Mouse (Mus musculus) forebrain, embryonic 11.5 days (tissue): ENCODE results near the gene Meis1. TPM values are rescaled to one million over a fixed set of nuclear protein-coding genes. Genes with fewer than 3 reads are reported as not detected.
A peak's percentile ranks its signal among the peaks of the same experiment; 100 is the strongest.

Source experiments
- ATAC-seq: fragments of 200-750 bp; cut with Nextera tagmentation; replicated peaks from 2 replicates; pipeline ENCODE4 v1.8.0; 2017; ENCODE audit warnings: moderate TSS enrichment; ENCODE audit not compliant: low FRiP score
- DNase-seq: peaks from one replicate; pipeline ENCODE4 v3.0.0-alpha.2; 2017; ENCODE audit warnings: low spot score
- H3K27ac ChIP-seq: fragments of 300-500 bp; sonication (generic); 2 replicates; pipeline ENCODE4 v1.5.1; 2014; ENCODE audit warnings: low read depth, low read length
- H3K27me3 ChIP-seq: fragments of 300-500 bp; sonication (generic); 2 replicates; pipeline ENCODE4 v1.6.1; 2014; ENCODE audit warnings: mild to moderate bottlenecking, low read length, mixed read lengths; ENCODE audit not compliant: control insufficient read depth, insufficient read depth
- H3K36me3 ChIP-seq: fragments of 300-500 bp; sonication (generic); 2 replicates; pipeline ENCODE4 v1.6.1; 2014; ENCODE audit warnings: mild to moderate bottlenecking, low read length, moderate library complexity, mixed read lengths; ENCODE audit not compliant: control insufficient read depth, insufficient read depth
- H3K4me1 ChIP-seq: fragments of 300-500 bp; sonication (generic); replicated peaks from 2 replicates; pipeline ENCODE4 v1.6.1; 2014; ENCODE audit warnings: low read length, mixed read lengths; ENCODE audit not compliant: control insufficient read depth, insufficient read depth
- H3K4me2 ChIP-seq: fragments of 300-500 bp; sonication (generic); 2 replicates; pipeline ENCODE4 v1.6.1; 2014; ENCODE audit warnings: low read depth, mild to moderate bottlenecking, low read length, moderate library complexity, mixed read lengths; ENCODE audit not compliant: severe bottlenecking
- H3K4me3 ChIP-seq: fragments of 300-500 bp; sonication (generic); 2 replicates; pipeline ENCODE4 v1.5.1; 2014; ENCODE audit warnings: low read depth, low read length
- H3K9ac ChIP-seq: fragments of 300-500 bp; sonication (generic); 2 replicates; pipeline ENCODE4 v1.6.1; 2014; ENCODE audit warnings: low read length
- H3K9me3 ChIP-seq: fragments of 300-500 bp; sonication (generic); 2 replicates; pipeline ENCODE4 v1.6.1; 2016; ENCODE audit warnings: low read length, mixed read lengths; ENCODE audit not compliant: control insufficient read depth
- WGBS: fragments of 180-500 bp; shearing (Covaris S2); extraction: QIAGEN DNeasy Blood & Tissue Kit; methylation state at CpG from one replicate; pipeline ENCODE4 v1.1.7; 2014; 5-methylcytosine and 5-hydroxymethylcytosine counted together
- polyA plus RNA-seq: library from polyadenylated mRNA; unstranded; fragments of >200 nt; fragmentation: Nextera tagmentation; extraction: Ambion mirVana; gene quantifications from 2 replicates; pipeline ENCODE4 v1.2.1, GENCODE M21; 2014

The Meis1 gene
- polyA plus RNA-seq, 1 experiment from 2014 or later: 29.9 TPM

DNA sequence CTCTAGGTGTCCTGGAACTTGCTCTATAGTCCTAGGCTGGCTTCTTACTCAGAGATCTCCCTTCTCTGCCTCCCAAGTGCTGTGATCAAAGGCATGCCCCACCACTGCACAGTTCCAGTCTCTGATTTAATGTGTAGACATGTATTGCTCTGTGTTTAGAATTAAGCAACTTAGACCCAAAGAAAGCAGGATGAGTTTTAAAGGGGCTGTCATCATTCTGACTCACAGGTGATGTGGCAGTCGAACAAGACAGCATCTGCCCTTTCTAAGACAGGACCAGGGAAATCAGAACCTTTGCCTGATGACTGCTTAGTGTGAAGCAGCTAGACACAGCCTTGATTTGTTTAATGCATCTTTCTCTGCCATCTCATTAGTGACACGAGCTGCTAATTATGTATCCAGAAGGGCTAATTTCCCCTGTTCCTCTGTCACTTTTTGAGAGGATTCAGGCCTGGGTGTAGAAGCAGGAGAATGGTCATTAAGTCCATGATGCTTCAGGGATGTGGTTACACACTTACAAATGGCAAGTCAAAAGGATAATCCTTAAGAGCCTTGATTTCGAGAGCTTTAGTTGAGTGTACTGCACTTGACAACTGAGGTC lies 99.5 kb downstream of the Meis1 start:
- peak; percentile 8; the same call in 1 of the 2 replicates for ATAC-seq
- 54% methylated on average over 3 of the region's 3 CpGs for WGBS
- H3K4me1 ChIP-seq: peaks cover 21% of the 10 kb centered on the region; the same call in 1 of the 2 replicates
- DNase-seq: no peak
- H3K9ac ChIP-seq: no peak overlapping the region
- no peaks in the 10 kb centered on the region for H3K9me3 ChIP-seq
- no peak overlapping the region for H3K4me3 ChIP-seq
- peaks cover 11% of the 10 kb centered on the region; the same call in 1 of the 2 replicates for H3K27me3 ChIP-seq
- H3K36me3 ChIP-seq: no peaks in the 10 kb centered on the region
- H3K27ac ChIP-seq: no peak overlapping the region
- H3K4me2 ChIP-seq: no peak overlapping the region

DNA sequence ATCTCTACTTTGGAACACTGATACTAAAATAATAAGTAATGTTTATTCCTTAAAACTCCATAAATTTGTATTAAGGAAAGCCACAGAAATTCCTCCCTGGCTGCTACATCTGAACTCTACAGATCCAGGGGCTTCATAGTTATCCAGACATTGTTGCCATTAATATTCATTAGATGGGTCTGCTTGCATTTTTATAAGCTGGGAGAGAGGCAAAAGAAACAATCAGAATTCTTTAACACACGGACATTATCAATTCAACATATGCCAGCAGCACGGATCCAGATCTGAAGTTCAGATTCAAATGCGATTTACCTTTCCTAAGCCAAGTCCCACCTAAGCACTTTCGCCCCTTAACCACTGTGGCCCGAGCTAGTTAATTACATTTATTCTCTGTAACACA lies 100.9 kb downstream of the Meis1 start:
- Histone ChIP-seq H3K36me3 (no peaks in the 10 kb centered on the region), H3K9me3 (no peaks in the 10 kb centered on the region), H3K27ac (no peak overlapping the region), H3K9ac (no peak overlapping the region), H3K4me2 (no peak overlapping the region), H3K27me3 (peaks cover 11% of the 10 kb centered on the region; the same call in 1 of the 2 replicates), H3K4me3 (no peak overlapping the region), H3K4me1 (peaks cover 24% of the 10 kb centered on the region; the same call in 1 of the 2 replicates)
- ATAC-seq (no peak), DNase-seq (no peak)
- WGBS: 51% methylated on average over 5 of the region's 5 CpGs

DNA sequence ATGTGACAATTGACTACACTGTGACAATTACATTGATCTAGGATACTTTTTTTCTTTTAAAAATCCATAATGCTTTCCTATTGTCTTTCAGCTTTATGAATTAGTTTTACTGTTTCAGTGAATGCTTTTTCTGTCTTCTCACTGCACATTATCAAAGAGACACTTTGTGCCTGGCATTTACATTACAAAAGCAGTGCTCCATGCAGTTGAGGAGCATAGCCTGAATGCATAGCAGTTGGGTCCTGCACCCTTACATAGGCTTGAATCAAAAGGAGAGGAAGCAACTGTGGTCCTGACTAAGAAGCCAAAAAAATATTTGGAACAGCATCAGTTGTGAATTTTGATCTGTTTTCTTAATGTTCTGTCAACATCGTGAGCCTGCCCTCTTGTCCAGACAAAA lies 105.5 kb downstream of the Meis1 start:
- Histone ChIP-seq H3K9me3 (no peaks in the 10 kb centered on the region), H3K36me3 (no peaks in the 10 kb centered on the region), H3K4me3 (no peak overlapping the region), H3K4me1 (peaks cover 27% of the 10 kb centered on the region; the same call in 1 of the 2 replicates), H3K27me3 (peaks cover 13% of the 10 kb centered on the region; the same call in 1 of the 2 replicates), H3K9ac (no peak overlapping the region), H3K27ac (no peak overlapping the region), H3K4me2 (no peak overlapping the region)
- 60% methylated on average over 1 of the region's 1 CpGs for WGBS
- no peak for ATAC-seq
- no peak for DNase-seq

DNA sequence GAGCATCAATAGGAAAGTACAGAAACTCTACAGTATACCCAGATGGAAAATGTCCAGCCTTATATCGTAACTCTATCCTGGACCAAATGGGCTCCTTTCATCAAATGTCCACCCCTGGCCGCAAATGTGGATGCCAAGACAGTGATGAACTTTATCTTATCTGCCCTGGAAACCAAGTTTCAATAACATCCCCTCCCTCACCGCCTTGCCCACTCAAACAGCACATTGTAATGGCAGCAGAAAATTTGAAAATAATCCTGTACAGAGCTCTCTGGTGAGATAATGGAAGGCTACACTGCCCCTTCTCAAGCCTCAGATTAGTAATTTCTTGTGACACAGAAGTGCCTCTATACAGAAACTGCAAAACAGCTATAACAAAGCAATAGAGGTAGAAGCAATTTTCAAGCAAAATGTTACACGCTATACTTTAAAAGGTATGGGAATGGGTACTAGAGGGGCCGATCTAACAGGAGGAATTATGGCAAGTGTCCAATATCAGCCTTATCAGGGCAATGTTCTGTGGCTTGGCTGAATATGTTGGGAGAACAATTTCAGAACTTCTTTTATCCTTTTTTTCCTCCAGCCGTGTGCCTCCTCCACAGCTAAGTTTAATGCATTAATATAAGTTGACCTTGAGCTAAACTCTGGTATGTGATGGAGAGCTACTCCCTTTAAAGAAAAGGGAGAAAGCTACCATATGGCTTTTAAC lies 106.3 kb downstream of the Meis1 start:
- no peak overlapping the region for H3K4me2 ChIP-seq
- 73% methylated on average over 6 of the region's 6 CpGs for WGBS
- peaks cover 23% of the 10 kb centered on the region; the same call in 1 of the 2 replicates for H3K4me1 ChIP-seq
- ATAC-seq: no peak
- H3K27me3 ChIP-seq: peaks cover 13% of the 10 kb centered on the region; the same call in 1 of the 2 replicates
- no peak overlapping the region for H3K27ac ChIP-seq
- H3K9me3 ChIP-seq: no peaks in the 10 kb centered on the region
- no peak for DNase-seq
- no peaks in the 10 kb centered on the region for H3K36me3 ChIP-seq
- no peak overlapping the region for H3K4me3 ChIP-seq
- H3K9ac ChIP-seq: no peak overlapping the region

DNA sequence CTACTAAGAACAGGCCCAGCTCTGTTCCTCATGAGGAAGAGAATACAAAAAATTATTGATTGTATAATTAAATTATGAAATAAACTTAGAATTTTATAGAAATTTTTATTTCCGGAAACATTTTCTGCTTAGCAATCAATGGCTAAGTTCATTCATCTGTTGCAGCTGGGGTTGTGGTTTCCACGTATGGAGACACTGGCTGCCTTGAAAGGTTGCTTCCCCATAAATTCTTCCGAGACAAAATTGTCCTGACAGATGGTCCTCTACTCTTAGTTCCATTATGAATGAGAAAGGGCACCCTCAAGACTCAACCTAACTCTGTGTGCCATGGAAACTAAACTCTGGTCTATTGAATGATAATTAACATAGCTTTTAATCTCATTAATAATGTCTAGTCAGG lies 111.9 kb downstream of the Meis1 start:
- Histone ChIP-seq H3K27ac (no peak overlapping the region), H3K9me3 (no peaks in the 10 kb centered on the region), H3K4me3 (no peak overlapping the region), H3K4me2 (no peak overlapping the region), H3K4me1 (no peaks in the 10 kb centered on the region), H3K27me3 (no peaks in the 10 kb centered on the region; the same call in 1 of the 2 replicates), H3K36me3 (no peaks in the 10 kb centered on the region), H3K9ac (no peak overlapping the region)
- 74% methylated on average over 3 of the region's 3 CpGs for WGBS
- DNase-seq (no peak), ATAC-seq (no peak)

DNA sequence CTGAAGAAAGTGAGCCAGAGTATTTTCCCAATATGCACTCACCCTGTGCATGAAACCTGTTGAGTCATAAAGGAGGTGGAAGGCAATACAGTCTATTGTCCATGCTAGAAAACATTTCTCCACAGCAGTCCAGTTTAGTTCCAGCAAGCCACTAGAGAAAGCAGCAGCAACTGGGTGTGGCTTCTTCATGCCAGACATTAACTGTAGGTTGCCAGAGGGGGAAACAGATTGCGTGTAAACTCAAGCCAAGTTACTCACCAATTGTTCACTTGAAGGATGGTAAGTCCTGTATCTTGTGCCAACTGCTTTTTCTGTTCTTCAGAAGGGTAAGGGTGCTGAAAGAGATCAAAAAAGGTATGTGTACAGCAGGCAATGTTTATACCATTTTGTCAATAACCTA lies 113.4 kb downstream of the Meis1 start:
- no peak for DNase-seq
- Histone ChIP-seq H3K9ac (no peak overlapping the region), H3K4me2 (no peak overlapping the region), H3K27ac (no peak overlapping the region), H3K27me3 (no peaks in the 10 kb centered on the region; the same call in 1 of the 2 replicates), H3K36me3 (no peaks in the 10 kb centered on the region), H3K4me1 (no peaks in the 10 kb centered on the region), H3K4me3 (no peak overlapping the region), H3K9me3 (no peaks in the 10 kb centered on the region)
- ATAC-seq: no peak
- 93% methylated on average over 1 of the region's 1 CpGs for WGBS

DNA sequence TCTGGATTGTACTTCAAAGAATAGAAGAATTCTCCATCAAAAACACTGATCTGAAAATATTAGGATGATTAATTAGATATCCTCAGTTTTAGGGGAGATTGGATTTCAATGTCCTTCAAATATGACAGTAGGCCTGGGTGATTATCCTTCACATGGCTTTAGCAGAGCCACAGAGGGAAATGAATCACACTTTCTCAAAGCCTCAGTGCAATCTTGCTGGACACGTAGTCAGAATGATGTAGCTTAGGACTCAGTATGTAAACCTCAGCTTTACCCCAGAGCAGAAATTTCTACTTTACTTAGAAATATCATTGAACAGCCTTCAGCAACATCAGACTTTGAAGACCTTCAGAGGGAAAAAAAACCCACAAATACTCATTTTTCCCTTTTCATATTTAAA lies 113.9 kb downstream of the Meis1 start:
- H3K9ac ChIP-seq: no peak overlapping the region
- H3K9me3 ChIP-seq: no peaks in the 10 kb centered on the region
- no peak overlapping the region for H3K4me2 ChIP-seq
- ATAC-seq: no peak
- no peaks in the 10 kb centered on the region; the same call in 1 of the 2 replicates for H3K27me3 ChIP-seq
- H3K4me1 ChIP-seq: no peaks in the 10 kb centered on the region
- H3K27ac ChIP-seq: no peak overlapping the region
- DNase-seq: no peak
- WGBS: 97% methylated on average over 1 of the region's 1 CpGs
- H3K4me3 ChIP-seq: no peak overlapping the region
- no peaks in the 10 kb centered on the region for H3K36me3 ChIP-seq

DNA sequence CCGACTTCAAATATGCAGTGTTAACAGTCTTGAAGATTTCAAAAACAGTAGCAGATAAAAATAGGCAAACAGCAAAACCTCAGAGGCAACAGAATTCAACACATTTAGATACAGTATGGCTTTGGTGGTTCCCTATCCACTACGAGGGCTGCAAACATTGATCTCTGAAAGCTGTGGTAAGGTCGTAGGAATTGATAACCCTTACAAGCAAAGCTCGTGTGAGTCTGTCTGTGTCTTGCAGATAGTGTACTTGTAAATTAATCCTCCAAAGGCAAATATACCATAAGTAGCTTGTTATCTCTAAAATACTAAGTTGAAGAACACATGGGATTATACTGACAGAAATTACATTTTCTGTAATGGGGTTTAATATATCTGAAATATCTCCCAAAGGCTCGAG lies 114.5 kb downstream of the Meis1 start:
- no peak overlapping the region for H3K4me2 ChIP-seq
- ATAC-seq (no peak), DNase-seq (no peak)
- no peak overlapping the region for H3K9ac ChIP-seq
- no peaks in the 10 kb centered on the region; the same call in 1 of the 2 replicates for H3K27me3 ChIP-seq
- no peak overlapping the region for H3K4me3 ChIP-seq
- no peaks in the 10 kb centered on the region for H3K4me1 ChIP-seq
- 91% methylated on average over 5 of the region's 5 CpGs for WGBS
- H3K9me3 ChIP-seq: no peaks in the 10 kb centered on the region
- H3K27ac ChIP-seq: no peak overlapping the region
- H3K36me3 ChIP-seq: no peaks in the 10 kb centered on the region
